Mouse (Mus musculus): ENCODE results near the gene Rbms3.

Gene Rbms3

DNA sequence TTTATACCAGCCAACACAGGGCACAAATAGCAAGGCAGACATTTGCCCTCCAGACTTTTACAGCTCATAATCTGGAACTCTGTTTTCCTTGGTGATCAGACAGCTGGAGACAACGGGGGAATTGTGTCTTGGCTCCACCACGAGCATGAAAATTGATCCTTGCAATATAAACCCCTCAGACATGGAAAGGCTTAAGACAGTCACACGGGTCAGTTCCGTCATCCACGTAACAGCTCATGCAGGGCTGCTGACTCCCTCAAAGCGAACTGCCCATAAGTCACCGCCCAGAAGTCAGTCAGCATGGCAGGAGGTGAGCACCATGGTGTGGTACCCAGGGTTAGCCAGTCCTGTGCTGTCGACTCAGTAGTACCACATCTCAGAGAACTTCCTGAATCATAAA is 794.8 kb downstream of the Rbms3 start:
- DNase-seq (ENCODE audit: low spot score), result no peak

DNA sequence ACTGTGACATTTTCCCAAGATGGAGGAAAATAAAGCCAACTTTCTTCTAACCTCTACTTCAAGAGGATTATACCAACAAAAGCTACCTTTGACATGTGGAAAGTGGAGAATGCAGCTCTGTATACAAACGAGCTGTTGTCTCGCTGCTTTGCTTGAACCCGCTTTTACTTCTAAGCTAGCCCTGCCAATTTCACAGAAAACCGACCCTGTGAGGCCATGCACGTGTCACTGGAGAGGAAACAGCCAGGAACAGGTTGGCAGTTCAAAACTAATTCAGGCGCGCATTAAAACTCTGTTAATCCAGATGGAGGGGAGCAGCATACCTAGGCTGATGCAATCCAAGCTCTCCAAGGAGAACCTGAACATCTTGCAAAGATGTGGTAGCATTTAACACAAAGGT is 796.0 kb downstream of the Rbms3 start:
- no peak for DNase-seq (ENCODE audit: low spot score)

DNA sequence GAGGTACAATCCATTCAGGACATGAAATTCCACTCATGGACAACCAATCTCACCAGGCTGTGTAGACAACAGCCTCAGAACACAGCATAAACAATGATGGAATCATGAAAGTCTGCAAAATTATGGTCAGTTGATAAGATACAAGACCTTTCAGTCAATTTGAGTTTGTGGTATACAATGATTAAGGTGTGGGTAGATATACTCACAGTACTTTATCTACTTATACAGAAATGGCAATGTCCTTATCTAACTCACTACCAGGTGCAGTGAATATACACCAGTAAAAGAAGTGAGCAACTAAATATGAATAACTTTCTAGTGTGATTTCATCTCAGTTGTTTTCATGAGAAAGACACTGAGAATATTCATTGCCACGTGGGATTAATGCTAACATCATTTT is 796.9 kb downstream of the Rbms3 start:
- DNase-seq (ENCODE audit: low spot score), result no peak

DNA sequence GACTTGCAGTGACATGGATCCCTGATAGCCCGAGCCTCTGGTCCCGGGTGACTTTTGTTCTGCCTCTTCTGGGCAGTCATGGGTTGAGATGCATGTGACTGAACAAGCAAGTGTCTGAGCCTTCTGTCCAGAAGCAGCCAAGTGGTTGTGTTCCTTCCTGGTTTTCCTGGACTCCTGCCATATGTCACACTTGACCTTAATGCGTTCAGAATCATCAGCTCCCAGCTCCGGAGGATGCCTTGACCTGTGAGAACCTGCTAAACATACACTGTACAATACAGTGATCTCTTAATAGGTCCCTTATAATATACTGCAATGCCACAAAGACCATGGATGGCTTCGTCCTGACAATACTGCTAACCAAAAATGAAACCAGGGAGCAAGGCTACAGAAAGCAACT is 798.3 kb downstream of the Rbms3 start:
- DNase-seq (ENCODE audit: low spot score), result no peak

DNA sequence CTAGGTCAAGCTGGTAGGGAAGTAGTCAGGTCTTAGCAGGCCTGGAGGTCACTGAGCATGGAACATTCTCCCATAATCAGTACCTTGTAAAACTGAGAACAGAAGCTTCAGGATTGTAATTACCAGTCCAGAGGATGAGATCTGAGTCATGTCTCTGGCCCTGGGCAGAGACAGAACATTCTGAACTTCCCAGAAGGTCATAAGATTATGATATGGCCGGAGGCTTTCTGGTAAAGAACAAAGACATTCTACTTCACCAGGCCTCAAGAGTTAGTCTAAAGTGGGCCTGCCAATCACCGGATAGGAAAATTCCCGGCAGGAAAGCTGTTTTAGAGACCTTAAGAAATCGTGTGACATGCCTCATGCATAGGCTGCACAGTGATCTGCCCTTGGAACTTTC is 799.8 kb downstream of the Rbms3 start:
- DNase-seq (ENCODE audit: low spot score), result no peak

DNA sequence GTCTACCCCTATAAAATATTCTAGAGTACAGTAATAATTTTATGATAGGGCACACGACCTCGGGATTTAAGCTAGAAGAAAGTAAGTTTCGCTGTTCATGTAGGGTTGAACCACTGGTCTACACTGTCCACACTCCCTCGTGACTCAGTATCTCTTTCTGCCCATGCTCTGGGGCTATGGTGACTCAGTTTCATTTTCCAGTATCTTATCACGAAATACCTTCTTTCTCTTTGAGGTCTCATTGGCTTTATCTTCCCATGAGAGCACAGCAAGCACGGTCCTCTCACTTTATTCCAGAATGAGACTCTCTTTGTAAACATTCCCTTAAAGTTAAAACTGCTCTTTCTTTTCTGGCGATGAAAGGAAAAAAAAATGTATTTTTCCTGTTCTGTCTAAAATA is 808.1 kb downstream of the Rbms3 start:
- no peak for DNase-seq (ENCODE audit: low spot score)

DNA sequence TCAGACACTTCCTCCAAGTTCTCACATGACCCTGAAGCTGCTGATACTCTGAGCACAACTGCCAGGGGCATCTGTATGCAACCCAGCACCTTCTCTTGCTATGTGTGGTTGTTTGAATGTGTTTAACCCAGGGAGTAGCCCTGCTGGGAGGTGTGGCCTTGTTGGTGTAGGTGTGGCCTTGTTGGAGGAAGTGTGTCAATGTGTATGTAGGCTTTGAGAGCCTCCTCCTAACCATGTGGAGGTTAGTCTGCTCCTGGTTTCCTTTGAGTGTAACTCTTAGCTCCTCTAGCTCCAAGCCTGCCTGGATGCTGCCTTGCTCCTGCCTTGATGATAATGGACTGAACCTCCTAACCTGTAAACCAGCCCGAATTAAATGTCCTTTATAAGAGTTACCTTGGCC is 812.5 kb downstream of the Rbms3 start:
- no peak for DNase-seq (ENCODE audit: low spot score)

DNA sequence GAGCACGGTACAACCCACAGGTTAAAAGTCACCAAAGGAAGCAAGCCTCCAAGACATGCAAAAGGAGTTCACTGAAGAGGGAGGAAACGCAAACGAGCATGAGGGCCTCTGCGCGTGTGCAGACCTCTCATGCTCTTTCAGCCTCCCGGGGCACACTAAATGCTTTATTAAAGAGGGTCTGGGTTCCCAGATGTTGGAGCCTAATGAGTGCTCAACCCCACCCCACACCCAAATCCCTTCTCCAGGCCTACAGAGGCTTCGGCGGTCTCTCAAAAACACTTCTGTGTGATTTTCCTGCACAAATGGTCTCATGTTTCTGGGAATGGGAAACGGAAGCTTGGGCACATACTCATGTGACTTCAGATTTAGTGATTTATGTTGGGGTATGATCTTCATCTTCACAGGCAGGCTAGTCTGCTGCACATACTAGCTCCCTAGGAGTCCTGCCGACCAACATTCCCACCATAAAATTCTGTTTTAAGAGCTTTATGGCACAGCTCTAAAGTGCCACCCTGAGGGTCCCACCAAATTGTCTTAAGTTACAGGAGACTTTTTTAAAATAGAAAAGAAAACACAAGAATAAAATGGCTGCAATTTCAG is 815.1 kb downstream of the Rbms3 start:
- no peak for DNase-seq (ENCODE audit: low spot score)

DNA sequence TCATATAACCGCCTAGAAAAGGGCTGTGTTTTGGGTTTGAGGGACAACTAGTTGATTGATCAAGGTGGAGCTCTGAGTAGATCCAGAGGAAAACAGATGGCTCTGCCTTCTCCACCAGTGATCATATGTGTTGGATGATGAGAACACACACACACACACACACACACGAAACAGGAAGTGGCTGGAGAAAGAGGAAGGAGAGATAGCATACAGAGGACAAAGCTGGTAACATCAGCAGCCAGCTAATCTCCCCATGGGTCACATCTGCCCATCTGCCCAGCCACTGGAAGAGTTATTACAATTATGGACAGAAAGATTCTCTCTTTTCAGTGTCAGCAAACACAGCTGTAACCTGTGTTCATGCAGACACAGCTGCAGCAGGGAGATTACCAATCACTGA is 816.3 kb downstream of the Rbms3 start:
- no peak for DNase-seq (ENCODE audit: low spot score)

DNA sequence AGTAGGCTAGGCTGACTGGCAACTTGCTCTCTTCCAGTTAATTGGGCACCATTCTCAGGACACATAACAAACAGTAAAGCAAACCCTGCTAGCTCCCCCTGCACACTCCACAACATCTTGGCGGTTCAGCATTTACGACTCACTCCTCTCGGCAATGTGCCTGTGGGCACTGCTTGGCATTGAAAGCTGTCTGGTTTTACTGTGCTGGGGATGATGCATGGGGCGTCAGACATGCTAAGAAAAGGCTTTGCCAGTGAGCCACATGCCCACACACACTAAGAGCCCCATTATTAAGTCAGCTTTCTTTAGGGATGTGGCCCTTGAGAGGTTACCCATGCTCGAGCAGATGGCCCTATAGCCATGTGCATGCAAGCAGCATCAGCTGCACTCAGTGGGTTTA is 820.5 kb downstream of the Rbms3 start:
- DNase-seq (ENCODE audit: low spot score), result no peak

DNA sequence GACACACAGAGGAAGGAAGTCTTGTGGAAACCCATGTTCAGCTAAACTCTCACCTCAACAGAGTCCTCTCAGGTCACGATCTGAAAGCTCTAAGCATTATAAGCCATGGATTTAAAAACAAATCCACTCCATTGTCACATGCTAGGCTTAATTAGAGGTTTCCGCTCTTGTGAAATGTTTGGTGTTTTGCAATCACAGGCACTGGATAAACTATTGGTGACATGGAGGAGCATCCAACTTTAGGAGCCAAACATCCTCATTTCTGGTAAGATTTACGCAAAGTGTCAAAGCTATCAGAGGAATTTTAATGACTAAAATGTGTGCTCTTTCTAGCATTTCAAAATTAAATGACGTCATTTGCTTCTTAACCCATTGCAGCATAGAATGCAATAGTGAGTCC is 821.3 kb downstream of the Rbms3 start:
- no peak for DNase-seq (ENCODE audit: low spot score)

DNA sequence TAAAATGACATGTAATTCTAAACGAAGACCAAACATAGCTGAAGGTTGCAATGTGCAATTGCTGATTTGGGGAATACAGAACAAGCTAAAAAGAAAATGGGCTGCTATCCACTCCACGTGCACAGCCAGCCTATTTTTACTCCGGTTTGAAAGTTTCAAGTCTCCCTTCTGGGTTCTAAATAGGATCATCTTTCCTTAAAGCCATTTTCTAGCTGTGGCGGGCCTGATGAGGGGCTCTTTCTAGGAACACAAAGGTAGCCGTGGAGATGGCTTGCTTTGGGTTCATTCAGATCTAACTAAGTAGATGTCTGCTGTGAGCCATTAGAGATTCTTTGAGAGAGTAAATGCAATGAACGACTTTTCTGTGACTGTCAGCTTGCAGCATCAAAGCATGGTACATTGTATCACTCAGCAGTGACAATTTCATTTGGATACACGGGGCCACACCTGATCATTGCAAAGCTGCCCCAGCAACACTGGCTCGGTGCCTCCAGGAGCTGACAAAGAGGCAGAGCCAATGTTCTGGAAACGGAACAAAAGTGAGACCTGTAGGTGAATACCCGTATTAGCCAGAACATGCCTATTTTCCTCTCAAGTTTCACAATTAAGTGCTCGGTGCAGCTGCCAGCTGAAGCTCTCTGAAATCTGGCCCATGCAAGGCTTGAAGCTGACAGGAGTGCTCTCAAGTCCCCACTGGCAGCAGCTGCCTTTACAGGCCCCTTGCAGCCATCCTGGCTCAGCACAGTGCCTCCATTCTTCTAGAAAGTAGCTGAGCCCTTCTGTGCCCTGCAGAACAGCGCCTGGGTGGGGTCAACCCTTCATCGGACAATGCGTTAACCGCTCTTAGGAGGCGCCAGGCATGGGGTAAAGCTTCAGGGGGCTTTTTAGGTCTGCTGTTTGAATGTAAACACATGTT is 822.3 kb downstream of the Rbms3 start:
- no peak for DNase-seq (ENCODE audit: low spot score)

DNA sequence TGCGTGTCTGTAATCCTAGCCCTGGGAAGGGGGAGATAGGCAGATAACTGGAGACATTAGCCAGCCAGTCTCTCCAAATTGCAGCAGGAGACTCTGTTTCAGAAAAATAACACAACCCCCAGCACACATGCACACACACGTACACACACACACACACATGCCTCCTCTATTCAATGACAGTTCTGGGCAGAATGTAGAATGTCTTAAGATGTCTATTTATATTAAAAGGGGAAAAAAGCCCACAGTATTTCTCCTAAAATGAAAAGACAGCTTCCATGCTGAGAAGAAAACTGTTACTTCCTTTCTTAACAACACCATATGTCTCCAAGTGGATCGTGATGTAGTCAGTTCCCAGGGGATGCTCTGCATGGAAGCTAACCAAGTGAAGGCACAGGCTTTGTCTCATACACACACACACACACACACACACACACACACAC is 826.4 kb downstream of the Rbms3 start:
- no peak for DNase-seq (ENCODE audit: low spot score)

DNA sequence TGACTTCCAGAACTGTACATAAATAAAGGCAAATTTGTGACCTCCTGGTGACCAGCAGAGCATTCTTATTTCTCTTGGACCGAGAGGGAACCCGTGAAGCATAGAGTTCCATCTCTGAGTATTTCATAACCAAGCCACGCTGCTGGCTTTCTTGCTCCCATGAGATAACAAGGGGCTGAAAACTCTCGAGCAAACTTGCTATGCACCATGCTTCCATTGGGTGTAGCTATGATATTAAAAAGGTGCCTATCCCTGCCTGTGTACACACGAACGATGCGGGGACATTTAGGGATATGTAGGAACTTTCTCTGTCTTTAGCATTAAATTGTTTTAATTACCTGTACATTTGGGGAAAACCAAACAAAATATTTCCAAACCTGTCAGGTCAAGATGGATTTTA is 827.1 kb downstream of the Rbms3 start:
- no peak for DNase-seq (ENCODE audit: low spot score)

DNA sequence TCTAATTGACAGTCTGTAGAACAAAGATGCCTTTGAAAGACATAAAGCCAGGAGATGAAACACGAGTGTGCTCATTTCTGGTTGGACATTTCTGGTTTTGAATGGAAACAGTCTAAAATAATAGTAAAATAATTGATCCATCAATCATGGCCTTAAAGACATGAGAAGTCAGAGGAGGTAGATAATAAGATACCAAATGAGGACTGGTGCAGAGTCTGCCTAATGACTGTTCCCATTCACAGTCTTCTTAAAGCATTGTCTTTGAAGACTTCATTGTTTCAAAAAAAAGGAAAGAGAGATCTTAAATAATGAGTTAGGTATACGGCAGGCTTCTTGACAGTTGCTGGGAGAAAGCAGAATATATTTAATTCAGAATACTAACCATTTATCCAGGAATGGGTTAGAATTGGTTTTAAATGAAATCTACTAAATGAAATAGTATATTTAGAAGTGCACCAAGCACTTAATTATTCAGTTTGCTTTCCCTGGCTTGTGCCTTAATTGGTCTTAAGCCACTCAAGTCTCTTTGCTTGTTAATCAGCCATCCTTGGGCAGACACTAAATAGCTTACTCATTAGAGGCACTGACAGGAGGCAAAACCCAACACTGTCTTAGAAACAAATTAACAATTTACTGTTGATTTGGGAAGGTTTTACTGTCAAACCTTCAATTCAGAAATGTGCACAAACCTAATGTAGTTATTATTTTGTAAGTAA is 834.3 kb downstream of the Rbms3 start:
- DNase-seq (ENCODE audit: low spot score), result no peak

DNA sequence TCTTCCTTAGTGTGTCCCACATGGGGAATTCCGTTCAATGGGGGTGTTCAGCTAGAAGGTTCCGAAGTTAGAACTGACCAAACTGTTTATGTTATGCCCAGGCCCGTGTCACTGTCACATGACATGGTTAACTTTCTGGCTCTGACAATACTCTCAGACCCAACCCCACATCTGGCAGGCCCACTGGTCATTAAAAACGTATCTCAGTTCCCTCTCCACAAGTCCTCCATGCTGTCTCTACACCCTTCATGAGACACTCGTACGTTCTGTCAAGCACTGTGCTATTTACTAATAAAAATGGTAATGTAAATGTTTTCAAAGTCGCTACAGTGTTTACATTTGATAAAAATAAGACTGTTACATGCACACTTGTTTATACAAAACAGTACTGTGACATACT is 837.9 kb downstream of the Rbms3 start:
- DNase-seq (ENCODE audit: low spot score), result no peak

DNA sequence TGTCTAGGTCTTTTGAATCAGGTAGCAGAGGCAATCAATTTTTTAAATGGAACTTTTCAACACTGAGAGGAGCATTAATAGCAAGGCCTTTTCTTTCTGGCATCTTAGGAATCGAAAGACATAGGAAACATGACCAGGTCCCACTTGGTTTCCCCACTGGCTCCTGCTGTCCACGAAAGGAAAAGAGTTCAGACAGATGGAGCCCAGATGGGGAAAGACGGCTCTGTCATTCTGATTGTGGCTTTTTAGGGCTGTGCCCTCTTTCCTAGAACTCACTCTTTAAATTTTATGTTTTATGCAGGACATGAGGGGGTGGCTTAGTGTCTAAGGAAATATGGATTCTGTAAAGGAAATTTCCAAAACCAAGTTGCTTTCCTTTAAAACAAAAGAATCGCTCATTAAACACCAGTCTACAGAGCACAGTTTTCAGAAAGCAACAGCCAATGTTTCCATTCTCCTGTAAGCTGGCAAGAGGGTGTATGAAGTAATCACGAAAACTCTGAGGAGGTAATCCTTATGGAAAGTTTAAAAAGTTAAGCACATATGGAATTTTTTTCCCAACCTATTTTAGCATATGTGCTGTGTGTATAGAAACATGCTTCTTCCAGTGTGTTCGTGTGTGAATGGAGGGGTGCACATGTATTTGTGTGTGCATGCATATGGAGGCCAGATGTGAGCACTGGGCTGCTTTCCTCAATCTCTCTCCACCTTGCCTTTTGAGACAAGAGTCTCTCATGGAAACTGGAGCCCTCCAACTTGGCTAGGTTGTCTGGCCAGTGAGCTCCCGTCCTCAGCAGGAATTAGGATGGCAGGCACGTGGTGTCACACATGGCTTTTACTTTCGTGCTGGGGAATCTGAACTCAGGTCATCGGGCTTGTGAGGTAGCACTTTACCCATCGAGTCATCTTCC is 843.3 kb downstream of the Rbms3 start:
- no peak for DNase-seq (ENCODE audit: low spot score)

DNA sequence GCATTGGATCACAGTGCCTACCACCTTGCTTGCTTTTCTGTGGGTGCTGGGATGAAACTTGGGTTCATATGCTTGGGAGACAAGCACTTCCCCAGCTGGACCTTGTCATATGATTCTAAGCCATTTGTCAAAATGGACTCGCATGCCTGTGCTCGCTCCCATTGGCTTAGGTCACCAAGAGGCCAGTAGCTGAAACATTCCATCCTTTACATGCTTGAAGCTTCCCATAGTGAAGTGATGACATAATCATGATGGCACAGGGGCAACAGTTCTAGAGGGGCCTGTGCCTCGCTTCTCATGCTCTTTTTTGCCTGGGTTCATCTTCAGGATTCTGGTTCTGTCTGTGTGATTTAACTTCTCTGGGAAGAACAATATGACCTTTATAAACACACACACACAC is 857.9 kb downstream of the Rbms3 start:
- DNase-seq (ENCODE audit: low spot score), result no peak

DNA sequence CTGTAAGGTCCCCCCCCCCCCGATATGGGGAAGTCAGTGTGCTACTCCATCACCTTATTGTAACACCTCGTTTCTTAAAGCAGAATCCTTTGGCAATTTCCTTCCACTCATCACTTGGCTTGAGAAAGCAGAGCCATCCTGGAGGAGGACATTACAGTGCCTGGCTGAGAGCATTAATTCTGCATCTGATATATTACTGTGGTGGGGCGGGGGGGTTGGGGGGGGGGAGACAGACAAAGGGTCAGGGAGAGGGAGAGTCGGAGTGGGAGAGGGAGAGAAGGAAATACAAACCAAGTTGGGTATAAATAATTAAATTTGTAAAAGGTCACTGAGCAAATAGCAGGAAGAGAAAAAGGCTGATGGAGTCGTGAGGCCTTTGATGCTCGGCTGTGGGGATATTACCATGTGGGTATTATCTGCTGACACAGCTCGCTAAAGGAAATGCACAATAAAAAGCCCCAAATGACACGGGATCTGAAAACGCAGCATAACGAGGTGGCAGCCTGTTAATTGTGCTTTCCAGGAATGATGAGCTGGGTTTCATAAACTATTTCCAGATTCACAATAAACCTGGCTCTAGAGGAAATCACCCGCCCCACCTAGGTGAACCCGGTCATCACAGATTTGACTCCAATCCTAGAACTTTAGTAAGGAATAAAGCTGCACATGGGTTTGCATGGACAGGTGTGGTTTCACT is 860.2 kb downstream of the Rbms3 start:
- no peak for DNase-seq (ENCODE audit: low spot score)

DNA sequence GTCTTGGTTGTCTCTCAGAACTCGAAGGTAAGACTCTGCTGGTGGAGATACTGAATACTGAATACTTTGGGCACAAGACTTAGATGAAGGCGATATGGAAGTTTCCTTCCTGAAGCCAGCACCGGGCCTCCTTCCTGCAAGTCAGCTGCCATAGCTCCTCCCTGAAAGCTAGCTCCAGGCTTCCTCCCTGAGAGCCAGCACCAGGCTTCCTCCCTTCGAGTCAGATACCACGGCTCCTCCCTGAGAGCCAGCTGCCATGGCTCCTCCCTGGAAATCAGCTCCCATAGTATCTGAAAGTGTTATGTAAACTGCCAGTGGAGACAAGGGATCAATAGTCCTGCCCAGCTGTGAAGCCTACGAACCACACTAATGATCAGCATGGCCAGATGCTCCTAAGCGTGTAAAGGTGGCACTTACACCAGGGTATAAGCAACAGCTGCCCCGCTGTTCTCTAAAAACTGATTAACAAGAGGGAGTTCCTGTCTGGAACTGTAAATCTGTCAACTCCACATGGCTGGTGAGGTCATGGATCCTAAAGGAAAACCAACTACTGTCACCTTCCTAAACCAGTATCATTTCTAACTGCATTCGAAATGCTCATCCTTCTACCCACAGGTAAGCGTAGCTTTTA is 867.2 kb downstream of the Rbms3 start:
- no peak for DNase-seq (ENCODE audit: low spot score)
